Mouse (Mus musculus) c-Kit-positive CD71-positive TER-119-positive erythroid progenitor cells, embryonic 14.5 days (primary cell): Measurements from ENCODE around the gene Sirt3.

ENCODE experiments used
- DNase-seq: peaks from one replicate; pipeline ENCODE4 v3.0.0-alpha.2; 2013; ENCODE audit warnings: low spot score

Gene Sirt3

GRCm38 (mm10) chr7:140848591-140848990, 33.5 kb downstream of the Sirt3 start:
- no peak for DNase-seq

GRCm38 (mm10) chr7:140847755-140848580, 34.1 kb downstream of the Sirt3 start, which contains the start of gene Odf3:
Gene Odf3 (plus strand): TSS chr7:140847805.
- DNase-seq: no peak

GRCm38 (mm10) chr7:140846676-140847075, 35.4 kb downstream of the Sirt3 start:
- DNase-seq: no peak

GRCm38 (mm10) chr7:140845683-140846082, 36.4 kb downstream of the Sirt3 start:
- no peak for DNase-seq

DNA sequence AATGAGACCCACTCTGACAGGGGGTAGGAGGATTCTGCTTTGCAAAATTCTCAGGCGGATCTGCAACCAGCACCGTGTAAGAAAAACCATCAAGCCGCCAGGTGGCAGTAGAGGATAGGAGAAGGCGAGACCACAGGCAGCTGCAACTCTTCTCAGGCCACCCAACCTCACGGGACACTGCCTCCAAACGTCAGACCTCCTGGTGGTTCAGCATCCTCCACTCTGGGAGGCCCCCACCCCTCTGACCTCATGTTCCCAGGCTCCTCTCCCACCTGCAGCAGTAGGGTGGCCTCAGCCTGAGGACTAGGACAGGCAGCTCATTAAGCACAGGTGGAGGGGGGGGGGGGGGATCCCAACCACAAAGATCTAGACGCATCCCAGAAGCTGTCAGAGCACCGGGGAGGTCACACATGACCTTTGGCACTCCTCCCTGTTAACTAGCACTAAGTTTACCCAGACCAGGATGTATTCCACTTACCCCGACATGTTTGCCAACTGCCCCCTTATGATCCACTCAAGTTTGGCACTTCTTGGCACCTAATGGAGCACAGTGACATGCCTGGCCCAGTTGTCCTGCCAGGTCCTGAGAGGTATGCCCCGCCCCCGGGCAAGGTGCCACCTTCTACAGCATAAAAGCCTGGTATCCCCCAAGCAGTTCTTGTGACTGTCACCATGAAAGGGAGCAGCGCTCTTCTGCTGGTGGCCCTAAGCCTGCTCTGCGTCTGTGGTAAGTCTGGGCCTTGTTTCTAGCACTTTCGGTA, 37.0 kb downstream of the Sirt3 start, which contains the start of gene Scgb1c1:
Gene Scgb1c1 (plus strand): TSS at position 643 of the 761 bp plus-strand sequence.
- peak; percentile 81 for DNase-seq

GRCm38 (mm10) chr7:140843806-140844205, 38.3 kb downstream of the Sirt3 start:
- DNase-seq: no peak

GRCm38 (mm10) chr7:140840750-140841735, 41.1 kb downstream of the Sirt3 start:
- no peak for DNase-seq

GRCm38 (mm10) chr7:140839556-140839955, 42.6 kb downstream of the Sirt3 start:
- no peak for DNase-seq

DNA sequence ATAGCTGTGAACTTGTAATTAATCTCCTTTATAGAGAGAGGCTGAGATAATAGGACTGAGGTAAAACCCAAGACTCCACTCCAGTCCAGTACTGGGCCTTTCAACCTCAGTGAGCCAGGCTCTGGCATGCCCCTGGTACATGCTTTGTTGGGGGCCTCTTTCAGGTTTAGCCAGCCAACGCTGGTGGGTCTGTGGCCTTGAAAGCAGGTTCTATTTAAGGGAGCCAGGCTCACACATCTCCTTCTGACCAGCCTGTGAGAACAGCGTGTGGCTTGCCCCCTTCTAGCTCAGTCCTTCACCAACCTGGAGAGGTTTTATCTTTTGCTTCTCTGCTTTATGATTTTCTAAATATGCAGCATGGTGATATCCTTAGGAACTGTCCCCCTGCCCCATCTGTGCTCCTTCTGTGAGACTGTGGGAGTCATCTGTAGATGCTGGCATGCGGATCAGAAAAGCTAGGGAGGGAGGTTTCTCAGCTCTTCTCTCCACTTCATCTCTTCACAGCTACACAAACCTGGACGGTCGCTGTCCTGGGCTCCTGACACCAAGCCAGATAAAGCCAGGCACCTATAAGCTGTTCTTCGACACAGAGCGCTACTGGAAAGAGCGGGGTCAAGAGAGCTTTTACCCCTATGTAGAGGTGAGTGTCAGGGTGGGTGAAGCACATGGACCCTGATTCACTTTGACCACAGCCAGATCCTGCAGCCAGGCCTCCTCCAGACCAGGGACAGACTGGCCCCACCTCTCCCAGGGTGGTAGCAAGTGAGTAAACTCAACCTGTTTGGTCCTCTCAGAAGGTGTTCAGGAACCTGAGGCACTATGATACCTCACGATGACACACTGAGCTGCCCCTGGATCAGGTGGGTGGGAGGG, 45.6 kb downstream of the Sirt3 start:
- DNase-seq: no peak

GRCm38 (mm10) chr7:140835758-140836087, 46.4 kb downstream of the Sirt3 start:
- no peak for DNase-seq

GRCm38 (mm10) chr7:140834968-140835757, 46.9 kb downstream of the Sirt3 start, which contains the start of gene Urah:
Gene Urah (plus strand): TSS chr7:140835018.
- DNase-seq: no peak

DNA sequence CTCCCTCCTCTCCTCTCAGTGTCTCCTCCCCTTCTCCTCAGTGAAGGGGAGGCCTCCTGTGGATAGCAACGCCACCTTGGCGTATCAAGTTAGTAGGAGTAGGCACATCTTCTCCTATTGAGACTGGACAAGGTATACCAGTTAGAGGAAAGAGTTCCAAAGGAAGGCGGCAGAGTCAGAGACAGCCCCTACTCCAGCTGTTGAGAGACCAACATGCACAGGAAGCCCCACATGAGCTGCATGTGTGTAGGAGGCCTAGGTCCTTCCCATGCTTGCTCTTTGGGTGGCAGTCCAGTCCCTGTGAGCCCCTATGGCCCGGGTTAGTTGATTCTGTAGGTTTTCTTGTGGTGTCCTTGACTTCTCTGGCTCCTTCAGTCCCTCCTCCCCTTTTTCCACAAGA, 48.8 kb downstream of the Sirt3 start:
- no peak for DNase-seq

GRCm38 (mm10) chr7:140831447-140831846, 50.7 kb downstream of the Sirt3 start:
- DNase-seq: no peak

GRCm38 (mm10) chr7:140828171-140828881, 53.8 kb downstream of the Sirt3 start:
- no peak for DNase-seq

DNA sequence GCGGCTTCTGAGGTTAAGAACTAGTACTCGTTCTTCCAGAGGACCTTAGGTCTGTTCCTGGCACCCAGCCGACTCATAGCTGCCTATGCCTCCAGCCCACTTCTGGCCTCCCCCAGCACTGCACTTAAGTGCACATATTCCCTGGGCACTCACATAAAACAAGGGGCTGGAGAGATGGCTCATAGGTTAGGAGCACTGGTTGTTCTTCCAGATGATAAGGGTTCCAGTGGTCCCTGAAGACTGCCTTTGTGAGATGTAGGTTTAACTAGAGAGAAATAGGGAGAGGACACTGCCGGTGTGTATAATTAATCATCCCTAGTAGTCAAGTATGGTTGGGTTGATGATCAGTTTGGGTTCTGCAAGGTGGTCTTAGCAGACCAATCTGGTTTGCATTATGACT, 59.4 kb downstream of the Sirt3 start:
- no peak for DNase-seq

DNA sequence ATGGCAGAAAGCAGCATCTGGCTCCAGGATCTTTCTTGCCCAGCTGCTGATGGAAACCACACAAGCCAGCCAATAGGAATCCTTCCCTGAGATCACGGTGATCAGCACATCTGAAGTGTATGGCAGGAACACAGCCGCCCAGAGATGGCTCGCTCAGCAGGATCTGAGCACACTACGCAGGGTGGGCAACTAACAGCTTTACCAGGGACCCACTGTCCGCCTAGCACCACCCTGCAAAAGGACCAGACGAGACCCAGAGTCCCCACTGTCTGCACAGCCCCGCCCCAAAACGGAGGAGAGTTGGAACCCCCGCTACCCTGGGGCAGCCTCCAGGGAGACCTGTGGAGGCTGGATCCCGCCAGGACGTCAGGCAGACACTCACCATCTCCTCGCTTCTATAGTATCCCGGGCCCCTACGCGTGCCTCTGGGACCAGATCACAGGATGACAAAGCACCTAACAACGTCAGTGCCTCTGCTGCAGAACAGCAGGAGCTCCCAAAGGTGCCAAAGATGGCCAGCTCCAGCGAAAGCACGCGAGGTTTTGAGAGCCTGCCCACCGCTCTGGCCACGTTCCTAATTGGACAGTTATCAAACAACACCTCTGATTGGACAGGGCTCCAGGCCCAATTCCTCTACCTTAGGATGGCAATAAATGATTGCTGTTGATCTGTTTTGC, 60.3 kb downstream of the Sirt3 start, which contains the start of gene Zfp941:
Gene Zfp941 (minus strand): TSS at position 526 of the 677 bp plus-strand sequence.
- DNase-seq: peak; percentile 39

GRCm38 (mm10) chr7:140821305-140821652, 60.8 kb downstream of the Sirt3 start:
- no peak for DNase-seq

- DNase-seq: no peak
Observed at GRCm38 (mm10) chr7:140820173-140820572, 61.9 kb downstream of the Sirt3 start.
